Mouse (Mus musculus) kidney, adult 9 months (tissue): ENCODE results near the gene Cfap206.
A peak's percentile ranks its signal among the peaks of the same experiment; 100 is the strongest.

Experiments used
- DNase-seq: peaks from one replicate; pipeline ENCODE4 v3.0.0; 2022

Gene Cfap206

DNA sequence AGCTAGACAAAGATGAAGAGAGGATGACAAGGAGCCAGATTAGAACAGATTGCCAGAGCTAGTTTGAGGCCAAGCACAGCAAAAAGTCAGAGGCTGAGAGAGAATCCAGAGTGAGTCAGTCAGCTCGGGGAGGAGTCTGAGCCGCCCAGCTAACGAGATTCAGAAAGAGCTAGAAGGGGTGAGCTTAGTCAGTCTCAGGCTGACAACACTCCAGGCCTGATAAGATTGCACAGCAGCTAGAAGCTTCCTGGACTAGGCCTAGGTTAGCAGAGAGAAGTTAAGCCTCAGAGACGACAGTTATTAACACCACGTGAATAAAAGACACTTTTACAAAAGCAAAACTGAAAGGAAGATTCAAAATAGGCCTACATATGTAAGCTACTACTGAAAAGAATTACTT is 62.1 kb downstream of the Cfap206 start:
- DNase-seq, result no peak

- DNase-seq, result no peak
Measured at GRCm38 (mm10) chr4:34661927-34662326, 68.1 kb downstream of the Cfap206 start.

GRCm38 (mm10) chr4:34661514-34661913 is 68.5 kb downstream of the Cfap206 start:
- DNase-seq, result no peak

DNA sequence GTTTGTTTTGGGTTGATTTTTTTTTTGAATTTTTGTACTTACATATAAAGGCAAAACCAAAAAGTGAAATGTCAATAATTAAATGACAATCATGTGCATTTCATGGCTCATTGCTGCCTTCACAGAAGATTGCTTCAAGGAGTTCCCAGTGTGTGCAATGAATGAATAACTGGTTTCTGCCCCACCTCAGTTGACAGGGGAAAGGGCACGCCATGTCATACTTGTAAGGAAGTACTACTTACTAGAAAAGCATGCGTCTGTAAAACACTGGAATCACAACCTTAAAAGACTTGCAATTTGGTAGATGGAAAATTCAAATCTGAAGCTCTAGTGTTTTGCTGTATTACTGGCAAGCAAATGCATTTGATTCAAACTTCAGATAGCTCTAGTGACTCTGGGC is 71.0 kb downstream of the Cfap206 start:
- DNase-seq, result peak; percentile 9

- DNase-seq, result no peak
Measured at GRCm38 (mm10) chr4:34656101-34656500, 73.9 kb downstream of the Cfap206 start.

GRCm38 (mm10) chr4:34653179-34653578 is 76.8 kb downstream of the Cfap206 start:
- no peak for DNase-seq

- DNase-seq, result no peak
Measured at GRCm38 (mm10) chr4:34644779-34645178, 85.2 kb downstream of the Cfap206 start.

DNA sequence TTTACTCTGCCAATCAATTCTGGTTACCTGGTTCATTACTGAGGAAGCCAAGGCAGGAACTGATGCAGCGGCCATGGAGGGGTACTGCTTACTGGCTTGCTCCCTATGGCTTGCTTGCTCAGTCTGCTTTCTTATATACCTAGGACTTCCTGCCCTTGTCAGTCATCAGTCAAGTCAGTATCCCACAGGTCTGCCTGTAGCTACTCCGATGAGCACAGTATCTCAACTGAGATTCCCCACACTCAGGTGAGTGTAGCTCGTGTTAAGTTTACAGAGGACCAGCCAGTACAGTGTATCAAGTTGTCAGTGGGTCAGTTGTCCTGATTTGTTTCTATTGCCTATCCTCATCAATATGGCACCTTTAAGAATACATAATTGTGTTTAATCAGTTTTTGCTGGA is 89.3 kb downstream of the Cfap206 start:
- DNase-seq, result no peak

GRCm38 (mm10) chr4:34639745-34640364 is 90.2 kb downstream of the Cfap206 start:
- no peak for DNase-seq
